Mouse (Mus musculus) heart, postnatal 0 days (tissue): ENCODE results near the gene Atf6b. TPM values are rescaled to one million over a fixed set of nuclear protein-coding genes. Genes with fewer than 3 reads are reported as not detected.

ENCODE experiments used
- ATAC-seq: fragments of 200-750 bp; cut with Nextera tagmentation; 2 replicates; pipeline ENCODE4 v1.8.0; 2017; ENCODE audit warnings: low read depth, moderate number of reproducible peaks, moderate library complexity; ENCODE audit not compliant: insufficient read depth
- DNase-seq: peaks from one replicate; pipeline ENCODE4 v3.0.0-alpha.2; 2016; ENCODE audit warnings: low spot score
- H3K27ac ChIP-seq: fragments of 300-500 bp; sonication (generic); 2 replicates; pipeline ENCODE4 v1.5.1; 2014; ENCODE audit warnings: low read depth, mild to moderate bottlenecking
- H3K27me3 ChIP-seq: fragments of 300-500 bp; sonication (generic); 2 replicates; pipeline ENCODE4 v1.6.1; 2014; ENCODE audit warnings: low read length, mixed read lengths; ENCODE audit not compliant: control insufficient read depth, insufficient read depth
- H3K36me3 ChIP-seq: fragments of 300-500 bp; sonication (generic); replicated peaks from 2 replicates; pipeline ENCODE4 v1.6.1; 2014; ENCODE audit warnings: low read length, mixed read lengths; ENCODE audit not compliant: control insufficient read depth, insufficient read depth
- H3K4me1 ChIP-seq: fragments of 300-500 bp; sonication (generic); 2 replicates; pipeline ENCODE4 v1.6.1; 2014; ENCODE audit warnings: antibody characterized with exemption; ENCODE audit not compliant: control insufficient read depth, insufficient read depth
- H3K4me2 ChIP-seq: fragments of 300-500 bp; sonication (generic); 2 replicates; pipeline ENCODE4 v1.6.1; 2014; ENCODE audit warnings: low read depth, mild to moderate bottlenecking, low read length, moderate library complexity
- H3K4me3 ChIP-seq: fragments of 300-500 bp; sonication (generic); 2 replicates; pipeline ENCODE4 v1.5.1; 2014; ENCODE audit warnings: low read depth, low read length
- H3K9ac ChIP-seq: fragments of 300-500 bp; sonication (generic); replicated peaks from 2 replicates; pipeline ENCODE4 v1.6.1; 2014; ENCODE audit warnings: low read depth, low read length, mixed read lengths
- H3K9me3 ChIP-seq: fragments of 300-500 bp; sonication (generic); replicated peaks from 2 replicates; pipeline ENCODE4 v1.6.1; 2016; ENCODE audit warnings: low read length; ENCODE audit not compliant: control insufficient read depth
- CTCF ChIP-seq: IDR thresholded peaks from 2 replicates; pipeline ENCODE4 v1.5.1; 2016; ENCODE audit warnings: antibody characterized with exemption, control low read depth, low read depth
- EP300 ChIP-seq: IDR thresholded peaks from 2 replicates; pipeline ENCODE4 v1.6.1; 2016; ENCODE audit warnings: antibody characterized with exemption, low read depth
- WGBS: fragments of 180-500 bp; shearing (Covaris S2); extraction: QIAGEN DNeasy Blood & Tissue Kit; methylation state at CpG from one replicate; pipeline ENCODE4 v1.1.7; 2014; 5-methylcytosine and 5-hydroxymethylcytosine counted together
- polyA plus RNA-seq: library from polyadenylated mRNA; unstranded; fragments of >200 nt; fragmentation: Nextera tagmentation; extraction: Ambion mirVana; gene quantifications from 2 replicates; pipeline ENCODE4 v1.2.1, GENCODE M21; 2015
- total RNA-seq: library from RNA; depleted of rRNA; stranded (reverse); fragments of >200 nt; gene quantifications from 2 replicates; pipeline ENCODE4 v1.2.3, GENCODE M21; 2014; ENCODE audit warnings: low replicate concordance

Gene Atf6b
- total and polyA plus RNA-seq, 2 experiments from 2014 or later, result 16.6 to 22.5 TPM

- DNase-seq, result no peak
- WGBS, result 37% methylated on average over 49 of the region's 49 CpGs
- no peak for ATAC-seq
- no peak overlapping the region for H3K9ac ChIP-seq
- peaks cover 23% of the 10 kb centered on the region for H3K4me1 ChIP-seq
- no peak overlapping the region for H3K4me2 ChIP-seq
- no peak overlapping the region for H3K27ac ChIP-seq
- H3K4me3 ChIP-seq, result peak overlapping the region; percentile 31
- H3K9me3 ChIP-seq, result no peaks in the 10 kb centered on the region
- TF ChIP-seq EP300, result no peak
- TF ChIP-seq CTCF, result no peak
- peaks cover 49% of the 10 kb centered on the region for H3K27me3 ChIP-seq
- H3K36me3 ChIP-seq, result no peaks in the 10 kb centered on the region
Observed at GRCm38 (mm10) chr17:34672246-34672792, 25.4 kb downstream of the Atf6b start.

DNA sequence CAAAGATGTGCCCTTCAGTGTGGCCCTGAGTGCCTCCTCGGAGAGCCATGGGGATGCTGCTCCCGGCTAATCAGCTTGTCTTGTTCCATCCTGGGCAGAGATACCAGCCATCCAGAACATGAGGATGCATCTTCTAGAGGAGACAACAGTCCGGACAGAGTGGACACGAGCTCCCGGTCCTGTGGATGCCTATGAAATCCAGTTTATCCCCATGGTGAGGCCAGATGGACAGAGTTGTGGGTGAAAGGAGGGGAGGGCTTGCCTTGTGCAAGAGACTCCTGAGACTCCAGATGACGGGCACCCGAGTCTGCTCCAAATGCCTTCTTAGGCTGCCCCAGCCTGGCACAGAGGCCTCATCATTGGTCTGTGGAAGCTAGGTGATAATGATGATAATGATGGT, 26.2 kb downstream of the Atf6b start:
- 85% methylated on average over 7 of the region's 7 CpGs for whole genome bisulfite sequencing
- Histone ChIP-seq H3K9ac (no peak overlapping the region), H3K4me2 (no peak overlapping the region), H3K27ac (no peak overlapping the region), H3K27me3 (peaks cover 49% of the 10 kb centered on the region), H3K36me3 (no peaks in the 10 kb centered on the region), H3K4me3 (no peak overlapping the region), H3K4me1 (peaks cover 23% of the 10 kb centered on the region), H3K9me3 (no peaks in the 10 kb centered on the region)
- ATAC-seq (no peak), DNase-seq (no peak)
- TF ChIP-seq CTCF (no peak), EP300 (no peak)

DNA sequence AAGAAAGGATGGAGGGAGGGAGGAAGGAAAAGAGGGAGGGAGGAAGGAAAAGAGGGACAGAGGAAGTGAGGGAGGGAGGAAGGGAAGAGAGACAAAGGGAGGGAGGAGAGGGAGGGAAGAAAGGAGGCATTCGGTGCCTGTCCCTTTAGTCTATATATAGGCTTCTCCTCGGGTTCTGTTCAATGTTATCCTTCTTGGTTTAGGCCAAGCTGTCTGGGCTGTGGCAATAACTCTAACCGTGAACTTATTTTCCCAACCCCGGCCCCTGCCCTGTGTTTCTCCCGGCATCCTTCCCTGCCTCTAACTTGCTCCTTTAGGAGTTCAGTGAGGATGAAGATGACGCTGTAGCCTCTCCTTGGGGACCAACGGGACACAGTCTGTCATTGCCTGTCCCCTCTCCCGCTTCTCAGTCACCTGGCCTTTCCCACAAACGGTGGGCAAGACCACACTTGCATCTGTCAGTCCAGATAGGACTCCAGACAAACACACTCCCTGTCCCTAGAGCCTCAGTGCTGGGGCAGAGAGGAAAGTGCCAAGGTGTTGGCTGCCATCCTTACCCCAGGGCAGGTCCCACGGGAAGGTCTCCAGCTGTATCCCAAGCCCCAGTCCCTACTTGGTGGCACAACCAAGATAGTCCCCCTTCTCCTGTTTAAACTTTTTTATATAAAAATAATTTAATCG, 27.7 kb downstream of the Atf6b start:
- WGBS, result 38% methylated on average over 11 of the region's 11 CpGs
- Histone ChIP-seq H3K27me3 (peaks cover 56% of the 10 kb centered on the region), H3K4me1 (peaks cover 23% of the 10 kb centered on the region), H3K9me3 (no peaks in the 10 kb centered on the region), H3K4me3 (no peak overlapping the region), H3K36me3 (no peaks in the 10 kb centered on the region), H3K27ac (no peak overlapping the region), H3K9ac (no peak overlapping the region), H3K4me2 (no peak overlapping the region)
- no peak for ATAC-seq
- TF ChIP-seq EP300 (no peak), CTCF (no peak)
- no peak for DNase-seq

DNA sequence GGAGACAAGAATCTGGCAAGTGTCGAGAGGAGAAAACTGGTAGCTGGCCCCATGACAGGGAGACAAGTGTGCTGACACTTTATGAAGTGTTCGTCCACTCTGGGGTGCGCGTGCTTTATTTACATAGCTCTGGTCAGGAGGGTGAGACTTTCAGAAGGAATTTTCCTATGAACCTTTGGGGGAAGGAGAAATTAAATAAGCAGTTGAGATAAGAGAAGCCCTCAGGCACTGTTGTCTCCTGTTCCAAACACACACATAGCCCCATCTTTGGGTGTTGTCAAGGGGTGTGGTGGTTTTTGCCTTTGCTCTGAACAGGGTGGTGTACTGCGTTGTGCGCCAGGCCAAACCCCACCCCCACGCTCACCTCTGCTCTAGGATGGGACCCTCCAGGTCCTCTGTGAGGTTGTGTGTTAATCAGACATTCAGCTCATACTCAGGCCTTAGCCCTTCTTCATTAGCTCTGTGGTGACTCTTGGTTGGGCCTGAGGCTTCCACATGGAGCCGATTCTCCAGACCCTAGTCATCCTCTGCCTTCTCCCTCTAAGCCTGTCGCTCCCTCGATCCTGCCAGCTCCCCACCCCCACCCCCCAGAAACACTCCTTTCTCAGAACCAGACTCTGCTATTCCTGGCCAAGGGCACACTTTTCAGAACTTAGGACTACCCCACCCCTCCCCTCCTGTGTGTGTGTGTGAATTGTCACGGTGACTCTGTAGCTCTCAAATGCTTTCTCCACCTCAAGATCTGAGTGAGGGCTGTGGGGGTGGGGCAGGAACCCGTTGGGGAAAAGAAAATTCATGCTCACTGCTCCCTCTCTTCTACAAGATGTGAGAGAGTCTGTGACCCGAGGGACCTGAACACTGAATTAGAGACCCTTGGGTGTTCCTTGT, 28.5 kb downstream of the Atf6b start:
- Histone ChIP-seq H3K4me2 (no peak overlapping the region), H3K36me3 (no peaks in the 10 kb centered on the region), H3K9ac (no peak overlapping the region), H3K9me3 (no peaks in the 10 kb centered on the region), H3K4me1 (peaks cover 23% of the 10 kb centered on the region), H3K27ac (no peak overlapping the region), H3K27me3 (peaks cover 56% of the 10 kb centered on the region), H3K4me3 (no peak overlapping the region)
- no peak for ATAC-seq
- DNase-seq, result no peak
- TF ChIP-seq EP300, result no peak
- TF ChIP-seq CTCF, result no peak
- WGBS, result 46% methylated on average over 13 of the region's 13 CpGs

DNA sequence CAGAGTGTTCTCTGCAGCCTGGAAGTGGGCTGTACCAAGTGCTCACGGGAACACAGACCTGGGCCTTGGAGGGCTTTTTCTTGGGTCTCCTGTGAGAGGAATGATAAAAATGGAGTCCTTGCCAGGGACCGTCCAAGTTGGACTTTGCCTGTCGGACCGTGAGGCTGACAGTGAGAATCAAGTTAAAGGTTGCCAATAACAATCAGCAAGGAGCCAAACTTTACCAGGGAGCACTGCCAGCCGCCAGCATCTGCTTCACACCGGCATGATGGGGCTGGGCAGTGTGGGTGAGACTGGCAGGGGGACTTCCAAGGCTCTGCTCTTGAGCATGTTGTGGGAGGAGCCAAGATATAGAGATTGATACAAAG, 29.1 kb downstream of the Atf6b start:
- peaks cover 50% of the 10 kb centered on the region for H3K27me3 ChIP-seq
- H3K27ac ChIP-seq, result no peak overlapping the region
- H3K9ac ChIP-seq, result no peak overlapping the region
- no peaks in the 10 kb centered on the region for H3K9me3 ChIP-seq
- no peak for ATAC-seq
- H3K4me2 ChIP-seq, result no peak overlapping the region
- WGBS, result 62% methylated on average over 6 of the region's 6 CpGs
- H3K4me3 ChIP-seq, result no peak overlapping the region
- DNase-seq, result no peak
- H3K4me1 ChIP-seq, result peaks cover 23% of the 10 kb centered on the region
- TF ChIP-seq EP300, result no peak
- no peak for TF ChIP-seq CTCF
- H3K36me3 ChIP-seq, result no peaks in the 10 kb centered on the region
